Mouse (Mus musculus) frontal cortex, postnatal 36 days (tissue): ENCODE data around the gene Tacc2.
A peak's percentile ranks its signal among the peaks of the same experiment; 100 is the strongest.
"Not testable (repeated sequence)": the region's sequence is repeated elsewhere in the genome, so short reads cannot be mapped to it uniquely, and the experiment has no call there.

ENCODE experiments used
- DNase-seq, 2 experiments: peaks; one replicate each; pipeline ENCODE4 v3.0.0; 2022; ENCODE audit warnings: low spot score in 2 of 2

Tacc2 gene

DNA sequence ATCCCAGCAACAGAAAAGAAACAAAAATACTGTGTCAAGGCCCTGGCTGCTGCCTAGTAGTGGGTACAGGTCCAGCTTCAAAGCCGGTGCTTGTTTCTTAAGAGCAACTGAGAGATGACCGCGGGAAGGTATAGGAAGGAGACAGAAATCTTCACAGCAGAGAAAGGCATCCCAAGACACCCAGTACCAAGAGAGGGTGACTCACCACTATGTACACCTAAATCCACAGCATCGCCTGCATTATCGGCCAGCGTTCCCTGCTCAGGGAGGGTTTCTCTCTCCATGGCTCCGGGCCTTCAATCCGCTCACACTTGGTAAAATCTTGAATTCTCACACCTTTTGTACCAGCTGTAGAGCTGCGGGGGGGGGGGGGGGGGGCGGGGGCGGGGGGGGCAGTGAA, 4.4 kb upstream of the Tacc2 start, which contains the start of gene Nsmce4a:
Gene Nsmce4a, minus strand, starts transcription at position 298 of the 400 bp plus-strand sequence.
- DNase-seq: no peak

DNA sequence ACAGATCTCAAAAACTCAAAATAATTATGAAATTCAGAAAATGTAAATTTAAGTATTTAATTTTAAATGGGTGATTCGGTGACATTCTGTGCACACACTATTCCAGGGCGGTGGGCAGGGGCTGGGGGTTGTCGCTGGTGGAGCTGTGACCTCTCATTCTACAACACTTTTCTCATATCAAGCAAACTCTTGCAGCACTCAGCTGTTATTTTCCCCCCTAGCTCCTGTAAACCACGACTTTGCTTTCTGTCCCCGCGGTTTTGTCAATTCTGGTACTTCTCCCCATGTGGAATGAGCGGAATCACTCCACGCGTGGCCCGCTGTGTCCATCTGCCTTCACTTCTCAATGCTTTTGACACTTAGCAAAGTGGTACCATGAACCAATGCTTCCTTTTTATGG, 3.5 kb upstream of the Tacc2 start:
- DNase-seq: no peak

GRCm38 (mm10) chr7:130574211-130574991, 2.8 kb upstream of the Tacc2 start:
- no peak for DNase-seq

DNA sequence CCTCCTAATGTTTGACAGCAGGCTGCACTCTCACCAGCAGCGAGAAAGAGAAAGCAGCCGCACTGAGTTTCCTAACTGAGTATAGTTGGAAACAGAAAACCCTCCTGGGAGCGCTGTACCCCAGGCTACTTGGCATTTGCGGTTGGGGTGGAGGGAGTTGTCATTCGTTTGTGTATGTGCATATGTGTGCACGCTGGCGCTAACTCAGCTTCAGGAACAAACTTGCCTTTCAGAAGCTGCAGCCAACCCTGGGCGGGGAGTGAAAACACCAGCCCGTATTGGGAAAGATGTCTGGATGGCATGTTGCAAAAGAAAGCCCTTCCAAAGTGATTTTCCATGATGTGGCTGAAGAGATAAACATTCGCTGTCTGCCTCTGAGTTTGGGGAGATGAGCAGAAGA, 257 bp upstream of the Tacc2 start:
- no peak for DNase-seq

DNA sequence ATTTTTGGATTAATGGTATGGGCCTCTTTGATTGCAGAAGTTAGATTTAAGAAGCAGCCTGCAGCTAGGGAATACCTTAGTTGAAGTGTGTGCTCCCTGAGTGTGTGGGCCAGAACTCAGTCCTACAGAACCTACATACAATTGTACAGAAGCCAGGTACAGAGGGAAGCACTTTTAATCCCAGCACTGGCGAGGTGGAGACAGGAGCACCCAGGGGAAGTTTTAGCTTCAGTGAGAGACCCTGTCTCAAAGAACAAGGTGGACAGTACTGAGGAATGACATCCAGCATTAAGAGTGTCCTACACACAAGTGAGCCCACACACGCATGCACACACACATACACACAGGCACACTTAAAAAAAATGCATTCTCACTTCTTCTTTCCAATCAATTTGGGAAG, 828 bp downstream of the Tacc2 start:
- no peak for DNase-seq

- no peak for DNase-seq
These were observed 1.4 kb downstream of the Tacc2 start for GRCm38 (mm10) chr7:130578607-130579006.

DNA sequence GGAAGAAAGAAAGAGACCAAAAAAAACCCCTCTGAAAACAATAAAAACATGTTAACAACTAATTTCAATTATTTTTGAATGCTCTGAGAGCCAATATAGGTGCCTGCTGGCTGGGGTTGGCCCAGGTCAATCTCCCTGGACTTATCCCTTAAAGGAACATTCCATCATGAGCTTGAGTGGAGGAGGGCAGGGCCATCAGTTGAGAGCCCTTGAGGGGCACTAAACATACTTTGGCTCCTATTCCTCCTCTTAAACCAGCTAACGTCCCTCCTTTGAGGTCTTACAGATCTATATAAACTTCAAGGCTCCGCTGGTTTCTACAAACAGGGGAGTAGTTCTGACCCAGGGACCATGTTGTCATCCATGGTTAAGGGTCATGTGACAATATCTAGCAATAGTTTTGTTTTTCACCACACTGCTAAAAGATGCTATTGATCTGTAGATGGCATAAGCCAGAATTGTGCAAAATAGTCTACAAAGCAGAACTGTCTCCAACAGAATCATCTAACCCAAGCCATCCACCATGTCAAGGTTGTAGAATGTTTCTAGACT, 9.4 kb downstream of the Tacc2 start:
- DNase-seq: no peak

- no peak for DNase-seq
These were observed 13.0 kb downstream of the Tacc2 start for GRCm38 (mm10) chr7:130590081-130590828.

GRCm38 (mm10) chr7:130590845-130591437, 13.7 kb downstream of the Tacc2 start:
- DNase-seq: no peak

DNA sequence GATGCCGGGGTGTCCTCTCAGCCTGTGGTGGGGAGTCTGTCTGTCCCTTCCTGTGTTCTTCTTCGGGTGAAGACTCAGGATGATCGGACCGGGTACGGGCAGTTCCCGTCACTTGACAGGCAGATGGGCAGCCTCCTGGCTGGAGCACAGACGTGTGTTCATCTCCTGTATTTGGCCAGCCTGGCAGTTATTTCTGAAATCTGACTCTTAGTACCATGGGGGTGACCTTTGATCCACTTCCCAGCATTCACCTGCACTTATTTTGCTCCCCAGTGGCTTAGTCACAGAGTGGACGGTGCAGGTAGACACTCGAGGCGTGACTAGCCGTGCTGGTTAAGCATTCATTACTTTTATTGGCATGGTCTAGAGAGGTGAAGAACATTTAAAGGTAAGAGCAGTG, 15.7 kb downstream of the Tacc2 start:
- not testable (repeated sequence) for DNase-seq

DNA sequence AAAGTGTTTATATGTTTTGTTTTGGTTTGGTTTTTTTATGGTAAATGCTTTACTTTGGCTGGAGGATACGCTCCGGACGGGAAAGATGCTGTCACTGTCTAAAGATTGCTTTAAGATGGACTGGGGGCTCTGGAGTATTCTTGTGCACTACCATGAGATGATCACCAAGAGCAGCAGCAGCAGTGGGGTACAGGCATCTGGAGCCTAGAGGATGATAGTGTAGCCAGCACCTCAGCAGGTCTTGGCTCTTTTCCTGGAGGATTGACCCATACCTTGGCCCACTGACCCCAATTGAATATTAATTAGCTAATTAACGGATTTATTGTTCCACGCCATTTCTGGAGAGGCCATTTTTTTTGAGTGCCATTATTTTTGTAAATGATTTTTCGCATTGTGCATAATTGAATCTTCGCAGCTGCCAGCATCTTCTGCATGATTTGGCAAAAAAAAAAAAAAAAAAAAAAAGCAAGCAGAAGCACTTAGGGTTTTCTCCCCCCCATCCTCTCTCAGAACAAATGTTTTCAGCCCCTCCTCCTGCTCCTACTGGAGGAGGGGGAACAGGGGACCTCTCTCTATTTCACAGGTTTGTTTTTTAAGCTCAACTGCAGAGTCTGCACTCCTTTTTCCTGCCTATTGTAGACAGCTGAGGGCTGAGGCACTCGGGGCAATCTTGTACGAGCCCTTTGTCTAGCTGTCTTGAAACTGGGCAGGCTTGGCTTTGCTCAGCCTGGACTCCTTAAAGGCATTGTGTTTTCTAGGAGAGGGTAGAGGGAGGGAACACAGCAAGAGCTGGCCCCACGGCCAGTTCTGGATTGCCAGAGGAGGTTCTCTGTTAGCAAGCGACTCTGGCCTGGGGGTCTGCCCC, 16.4 kb downstream of the Tacc2 start:
- DNase-seq: not testable (repeated sequence)

DNA sequence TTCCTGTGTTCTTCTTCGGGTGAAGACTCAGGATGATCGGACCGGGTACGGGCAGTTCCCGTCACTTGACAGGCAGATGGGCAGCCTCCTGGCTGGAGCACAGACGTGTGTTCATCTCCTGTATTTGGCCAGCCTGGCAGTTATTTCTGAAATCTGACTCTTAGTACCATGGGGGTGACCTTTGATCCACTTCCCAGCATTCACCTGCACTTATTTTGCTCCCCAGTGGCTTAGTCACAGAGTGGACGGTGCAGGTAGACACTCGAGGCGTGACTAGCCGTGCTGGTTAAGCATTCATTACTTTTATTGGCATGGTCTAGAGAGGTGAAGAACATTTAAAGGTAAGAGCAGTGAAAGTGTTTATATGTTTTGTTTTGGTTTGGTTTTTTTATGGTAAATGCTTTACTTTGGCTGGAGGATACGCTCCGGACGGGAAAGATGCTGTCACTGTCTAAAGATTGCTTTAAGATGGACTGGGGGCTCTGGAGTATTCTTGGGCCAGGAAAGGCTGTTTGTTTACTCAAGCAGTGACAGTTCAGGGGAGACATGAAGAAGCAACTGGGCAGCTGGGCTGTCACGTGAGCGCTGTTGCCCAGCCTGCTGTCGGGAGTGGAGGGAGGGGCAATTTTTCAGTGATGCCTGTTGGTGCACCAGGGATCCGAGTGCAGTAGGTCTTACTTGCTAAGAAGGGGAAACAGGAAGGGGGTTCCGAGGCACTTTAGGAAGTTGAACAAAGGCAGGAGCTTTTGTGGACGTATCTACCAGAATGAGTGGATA, 19.0 kb downstream of the Tacc2 start:
- DNase-seq: not testable (repeated sequence)

GRCm38 (mm10) chr7:130597546-130597945, 20.3 kb downstream of the Tacc2 start:
- no peak for DNase-seq

GRCm38 (mm10) chr7:130600074-130600473, 22.8 kb downstream of the Tacc2 start:
- no peak for DNase-seq

DNA sequence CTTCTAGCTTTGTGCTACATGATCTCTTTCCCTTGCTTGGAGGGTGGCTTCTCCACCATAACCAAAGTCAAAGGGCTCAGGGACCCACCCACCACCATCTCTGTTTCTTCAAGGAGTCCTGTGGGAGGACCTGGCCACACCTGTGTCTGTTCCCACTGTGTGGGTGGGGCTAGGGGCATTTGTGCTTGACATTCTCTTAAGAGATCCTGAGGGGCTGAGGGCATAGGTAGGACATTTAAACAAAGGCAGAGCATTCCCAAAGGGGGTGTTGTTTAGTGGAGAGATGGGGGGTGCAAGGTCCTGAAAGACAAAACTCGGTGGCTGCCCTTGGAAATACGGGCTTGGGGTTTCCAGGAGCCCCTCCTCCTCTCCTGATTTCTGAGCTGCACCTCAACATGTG, 23.3 kb downstream of the Tacc2 start:
- DNase-seq: no peak

DNA sequence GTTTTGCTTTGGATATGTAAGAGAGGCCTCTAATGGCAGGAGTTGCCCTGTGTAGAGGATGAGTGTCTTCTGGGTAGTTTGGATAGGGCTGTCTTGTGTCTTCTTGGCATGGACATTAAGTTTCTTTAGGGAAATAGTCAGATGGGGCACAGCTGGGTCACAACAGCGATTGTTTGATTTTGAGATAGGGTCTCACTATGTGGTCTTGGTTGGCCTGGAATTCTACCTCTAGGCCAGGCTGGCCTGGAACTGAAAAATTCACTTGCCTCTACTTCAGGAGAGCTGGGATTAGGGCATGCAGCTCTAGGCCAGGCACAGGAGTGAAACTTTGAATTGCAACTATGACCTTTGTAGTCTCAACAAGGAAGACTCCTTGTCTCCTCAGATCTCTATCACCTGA, 25.6 kb downstream of the Tacc2 start:
- no peak for DNase-seq

- peak; percentile 51 to 83 for DNase-seq
These were observed 26.3 kb downstream of the Tacc2 start for GRCm38 (mm10) chr7:130603556-130603955.

DNA sequence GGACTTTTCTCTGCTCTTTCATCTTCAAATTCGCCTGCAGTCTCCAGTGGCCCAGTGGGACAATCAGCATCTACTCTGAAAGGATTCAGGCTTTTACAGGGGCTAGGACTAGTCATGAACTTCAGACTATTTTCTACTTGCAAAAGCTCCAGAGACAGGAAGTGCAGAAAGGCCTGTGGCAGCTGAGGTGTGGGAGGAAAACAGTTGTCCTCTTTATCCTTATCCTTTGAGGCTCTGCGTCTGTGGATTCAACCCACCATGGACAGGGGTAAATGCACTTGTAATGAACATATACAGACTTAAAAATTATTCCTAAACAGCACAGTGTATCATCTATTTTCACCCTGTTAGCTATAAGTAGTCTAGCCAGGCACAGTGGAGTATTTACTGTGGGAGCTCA, 27.2 kb downstream of the Tacc2 start:
- peak in 1 of 2 experiments; percentile 52 for DNase-seq

GRCm38 (mm10) chr7:130605111-130605510, 27.9 kb downstream of the Tacc2 start:
- DNase-seq: no peak

GRCm38 (mm10) chr7:130606958-130607357, 29.7 kb downstream of the Tacc2 start:
- no peak for DNase-seq

DNA sequence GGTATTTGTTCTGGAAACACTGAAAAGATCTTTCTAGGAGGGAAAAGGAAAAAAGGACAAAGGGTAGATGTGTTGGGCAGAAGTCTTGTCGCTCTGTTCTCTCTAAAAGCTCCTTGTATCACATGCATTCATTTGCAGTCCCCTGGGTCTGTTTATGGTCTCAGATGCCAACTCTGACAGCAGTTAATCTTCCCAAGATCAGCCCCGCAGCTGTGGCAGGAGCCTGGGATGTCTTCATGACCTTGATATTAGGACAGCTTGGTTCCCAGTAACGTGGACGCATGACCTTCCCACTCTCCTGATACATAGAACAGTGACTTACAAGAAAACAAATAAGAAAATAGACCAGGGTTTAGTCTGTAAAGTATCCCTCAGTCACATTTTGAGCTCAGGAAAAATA, 36.7 kb downstream of the Tacc2 start:
- DNase-seq: no peak
